Mouse (Mus musculus): Measurements from ENCODE around the gene 2900011O08Rik. TPM values are rescaled to one million over a fixed set of nuclear protein-coding genes. Genes with fewer than 3 reads are reported as not detected.
A peak's percentile ranks its signal among the peaks of the same experiment; 100 is the strongest.

The 2900011O08Rik gene
- polyA plus RNA-seq, 1 experiment: not detected

DNA sequence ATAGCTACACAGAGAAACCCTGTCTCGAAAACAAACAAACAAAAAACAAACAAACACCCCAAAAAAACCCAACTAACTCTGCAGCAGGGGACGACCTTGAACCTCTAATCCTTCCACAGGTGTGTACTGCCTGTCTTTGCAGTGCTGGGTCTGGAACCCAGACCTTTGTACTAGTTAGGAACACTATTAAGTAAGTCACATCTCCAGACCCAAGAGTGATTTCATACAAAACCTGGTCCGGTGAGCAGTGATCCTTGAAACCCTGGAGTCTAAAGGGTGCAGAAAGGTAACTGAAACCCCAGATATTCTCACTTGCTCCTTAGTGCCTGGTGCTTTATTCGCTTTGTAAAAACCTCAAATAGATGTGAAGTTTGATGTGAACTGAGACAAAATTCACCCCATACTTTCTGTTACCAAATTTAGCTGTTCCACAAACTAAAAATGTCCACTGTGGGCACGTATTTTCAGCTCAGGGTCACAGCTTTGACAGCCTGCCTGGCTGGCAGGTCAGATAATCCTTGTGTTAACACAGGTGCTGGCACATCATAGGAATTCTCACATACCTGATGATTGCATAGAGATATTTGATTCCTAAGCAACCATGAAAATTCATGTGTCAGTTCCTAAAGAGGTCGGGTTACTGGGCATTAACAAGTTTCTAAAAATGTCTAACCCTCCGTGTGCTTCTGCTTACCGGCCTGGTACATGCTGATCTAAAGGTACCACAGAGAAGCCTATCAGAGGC lies 17.2 kb downstream of the 2900011O08Rik start:
- Histone ChIP-seq H3K4me3 (ENCODE audit: insufficient read depth, low read length) (no peak overlapping the region), H3K27ac (ENCODE audit: insufficient read depth, low read depth, low read length) (no peak overlapping the region), H3K4me1 (ENCODE audit: control insufficient read depth, insufficient read depth, low read length) (no peaks in the 10 kb centered on the region)
- TF ChIP-seq CTCF (IDR thresholded peaks at IDR 0.05; ENCODE audit: low read depth, low read length): no peak
- TF ChIP-seq POLR2A (IDR thresholded peaks at IDR 0.05; ENCODE audit: borderline replicate concordance, low read depth, low read length): no peak

DNA sequence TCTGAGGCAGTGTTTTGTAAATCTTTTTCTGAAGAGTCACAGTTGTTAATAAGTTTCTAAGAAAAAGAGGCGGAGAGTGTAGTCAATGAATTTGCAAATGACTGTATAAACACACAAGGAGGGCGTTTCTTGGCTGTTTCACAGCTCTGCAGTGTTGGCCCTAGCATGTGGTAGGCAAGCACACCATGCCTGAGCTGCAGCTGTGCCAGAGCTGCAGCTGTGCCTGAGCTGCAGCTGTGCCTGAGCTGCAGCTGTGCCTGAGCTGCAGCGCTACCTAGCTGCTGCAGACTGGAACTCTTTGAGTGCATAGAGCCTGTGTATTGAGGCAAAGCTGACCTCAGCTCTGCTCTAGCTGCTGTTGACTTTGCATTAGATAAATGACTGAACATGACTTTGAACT lies 17.8 kb downstream of the 2900011O08Rik start:
- H3K4me3 ChIP-seq (ENCODE audit: insufficient read depth, low read length): no peak overlapping the region
- no peak overlapping the region for H3K27ac ChIP-seq (ENCODE audit: insufficient read depth, low read depth, low read length)
- TF ChIP-seq POLR2A (IDR thresholded peaks at IDR 0.05; ENCODE audit: borderline replicate concordance, low read depth, low read length) (no peak), CTCF (IDR thresholded peaks at IDR 0.05; ENCODE audit: low read depth, low read length) (no peak)
- H3K4me1 ChIP-seq (ENCODE audit: control insufficient read depth, insufficient read depth, low read length): no peaks in the 10 kb centered on the region

DNA sequence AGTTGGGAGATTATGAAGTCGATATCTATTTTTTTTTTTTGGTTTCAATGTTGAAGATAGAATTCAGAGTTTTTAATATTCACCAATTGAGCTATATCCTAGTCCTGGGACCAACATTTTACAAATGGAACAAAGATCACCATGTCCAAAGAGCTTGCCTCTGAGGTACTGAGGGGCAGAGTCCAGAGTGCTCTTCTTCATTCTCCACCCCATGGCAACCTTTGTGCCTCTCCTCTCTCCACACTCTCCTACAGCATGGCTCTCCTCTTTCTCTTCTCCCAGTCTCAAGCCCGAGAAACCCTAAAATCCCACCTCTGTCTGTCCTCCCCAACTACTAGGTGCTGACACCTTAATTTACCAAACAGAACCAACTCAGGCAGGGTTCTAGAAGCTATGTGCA lies 18.3 kb downstream of the 2900011O08Rik start:
- H3K27ac ChIP-seq (ENCODE audit: insufficient read depth, low read depth, low read length): no peak overlapping the region
- TF ChIP-seq CTCF (IDR thresholded peaks at IDR 0.05; ENCODE audit: low read depth, low read length) (no peak), POLR2A (IDR thresholded peaks at IDR 0.05; ENCODE audit: borderline replicate concordance, low read depth, low read length) (no peak)
- H3K4me3 ChIP-seq (ENCODE audit: insufficient read depth, low read length): no peak overlapping the region
- no peaks in the 10 kb centered on the region for H3K4me1 ChIP-seq (ENCODE audit: control insufficient read depth, insufficient read depth, low read length)

DNA sequence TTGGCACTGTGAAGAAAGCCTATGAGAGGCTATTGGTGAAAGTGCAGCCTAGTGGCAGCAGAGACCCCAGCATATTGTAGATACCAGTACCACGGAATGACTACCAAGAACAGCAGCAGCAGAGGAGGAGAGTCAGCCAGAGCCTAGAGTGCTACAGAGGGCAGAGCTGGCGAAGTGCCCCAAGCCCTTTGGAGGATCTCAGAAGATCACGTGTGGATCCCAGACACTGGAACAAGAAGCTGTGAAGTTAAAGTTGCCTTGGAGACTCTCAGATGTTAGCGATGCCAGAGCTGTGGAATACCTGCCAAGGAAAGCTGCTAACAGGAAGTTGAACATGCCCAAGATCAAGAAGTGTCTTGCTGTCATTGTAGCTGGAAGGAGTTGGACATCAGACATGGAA lies 18.9 kb downstream of the 2900011O08Rik start:
- H3K27ac ChIP-seq (ENCODE audit: insufficient read depth, low read depth, low read length): no peak overlapping the region
- H3K4me3 ChIP-seq (ENCODE audit: insufficient read depth, low read length): no peak overlapping the region
- TF ChIP-seq CTCF (IDR thresholded peaks at IDR 0.05; ENCODE audit: low read depth, low read length) (no peak), POLR2A (IDR thresholded peaks at IDR 0.05; ENCODE audit: borderline replicate concordance, low read depth, low read length) (no peak)
- H3K4me1 ChIP-seq (ENCODE audit: control insufficient read depth, insufficient read depth, low read length): no peaks in the 10 kb centered on the region

GRCm38 (mm10) chr16:14008081-14008480 lies 21.7 kb downstream of the 2900011O08Rik start:
- TF ChIP-seq POLR2A (IDR thresholded peaks at IDR 0.05; ENCODE audit: borderline replicate concordance, low read depth, low read length): no peak
- no peak for TF ChIP-seq CTCF (IDR thresholded peaks at IDR 0.05; ENCODE audit: low read depth, low read length)
- no peaks in the 10 kb centered on the region for H3K4me1 ChIP-seq (ENCODE audit: control insufficient read depth, insufficient read depth, low read length)
- H3K4me3 ChIP-seq (ENCODE audit: insufficient read depth, low read length): no peak overlapping the region
- no peak overlapping the region for H3K27ac ChIP-seq (ENCODE audit: insufficient read depth, low read depth, low read length)

DNA sequence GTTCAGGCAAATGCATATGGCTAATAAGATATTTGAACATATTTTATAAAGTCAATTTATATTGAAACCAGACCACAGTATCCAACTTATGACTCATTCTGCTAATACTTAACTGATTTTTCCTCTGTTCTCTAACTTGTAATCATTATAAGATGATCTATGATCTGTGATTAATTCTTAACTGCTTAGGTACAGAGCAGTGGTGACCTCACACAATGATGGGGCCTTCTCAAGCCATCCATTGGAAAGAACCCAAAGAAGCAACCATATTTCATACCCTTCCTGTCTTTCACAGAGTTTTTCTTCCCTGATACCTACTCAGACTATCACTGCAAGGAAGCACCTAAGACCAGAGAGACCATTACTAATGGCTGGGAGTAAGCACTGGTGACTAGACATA lies 22.3 kb downstream of the 2900011O08Rik start:
- TF ChIP-seq POLR2A (IDR thresholded peaks at IDR 0.05; ENCODE audit: borderline replicate concordance, low read depth, low read length) (no peak), CTCF (IDR thresholded peaks at IDR 0.05; ENCODE audit: low read depth, low read length) (no peak)
- Histone ChIP-seq H3K27ac (ENCODE audit: insufficient read depth, low read depth, low read length) (no peak overlapping the region), H3K4me3 (ENCODE audit: insufficient read depth, low read length) (no peak overlapping the region), H3K4me1 (ENCODE audit: control insufficient read depth, insufficient read depth, low read length) (no peaks in the 10 kb centered on the region)

DNA sequence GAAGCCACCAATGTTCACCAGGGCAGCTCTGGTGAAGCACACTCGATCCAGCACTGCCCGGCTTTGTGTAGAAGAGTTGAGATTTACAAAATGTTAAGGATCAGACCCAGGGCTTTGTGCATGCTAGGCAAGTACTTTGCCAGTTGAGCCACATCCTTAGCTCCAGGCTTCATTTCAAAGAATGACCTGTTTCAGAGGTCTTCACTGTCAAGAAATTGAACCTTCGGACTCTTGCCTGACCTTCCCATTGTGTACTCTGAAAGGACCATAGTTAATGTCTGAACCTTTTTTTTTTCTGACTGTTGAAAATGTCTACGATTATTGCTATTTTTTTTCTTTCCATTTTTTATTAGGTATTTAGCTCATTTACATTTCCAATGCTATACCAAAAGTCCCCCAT lies 23.6 kb downstream of the 2900011O08Rik start:
- TF ChIP-seq POLR2A (IDR thresholded peaks at IDR 0.05; ENCODE audit: borderline replicate concordance, low read depth, low read length): no peak
- TF ChIP-seq CTCF (IDR thresholded peaks at IDR 0.05; ENCODE audit: low read depth, low read length): no peak
- Histone ChIP-seq H3K4me1 (ENCODE audit: control insufficient read depth, insufficient read depth, low read length) (no peaks in the 10 kb centered on the region), H3K27ac (ENCODE audit: insufficient read depth, low read depth, low read length) (no peak overlapping the region), H3K4me3 (ENCODE audit: insufficient read depth, low read length) (no peak overlapping the region)

- Histone ChIP-seq H3K4me3 (ENCODE audit: insufficient read depth, low read length) (no peak overlapping the region), H3K27ac (ENCODE audit: insufficient read depth, low read depth, low read length) (no peak overlapping the region), H3K4me1 (ENCODE audit: control insufficient read depth, insufficient read depth, low read length) (peaks cover 10% of the 10 kb centered on the region)
- no peak for TF ChIP-seq CTCF (IDR thresholded peaks at IDR 0.05; ENCODE audit: low read depth, low read length)
- TF ChIP-seq POLR2A (IDR thresholded peaks at IDR 0.05; ENCODE audit: borderline replicate concordance, low read depth, low read length): no peak
Observed at GRCm38 (mm10) chr16:14017306-14017705, 30.9 kb downstream of the 2900011O08Rik start.

DNA sequence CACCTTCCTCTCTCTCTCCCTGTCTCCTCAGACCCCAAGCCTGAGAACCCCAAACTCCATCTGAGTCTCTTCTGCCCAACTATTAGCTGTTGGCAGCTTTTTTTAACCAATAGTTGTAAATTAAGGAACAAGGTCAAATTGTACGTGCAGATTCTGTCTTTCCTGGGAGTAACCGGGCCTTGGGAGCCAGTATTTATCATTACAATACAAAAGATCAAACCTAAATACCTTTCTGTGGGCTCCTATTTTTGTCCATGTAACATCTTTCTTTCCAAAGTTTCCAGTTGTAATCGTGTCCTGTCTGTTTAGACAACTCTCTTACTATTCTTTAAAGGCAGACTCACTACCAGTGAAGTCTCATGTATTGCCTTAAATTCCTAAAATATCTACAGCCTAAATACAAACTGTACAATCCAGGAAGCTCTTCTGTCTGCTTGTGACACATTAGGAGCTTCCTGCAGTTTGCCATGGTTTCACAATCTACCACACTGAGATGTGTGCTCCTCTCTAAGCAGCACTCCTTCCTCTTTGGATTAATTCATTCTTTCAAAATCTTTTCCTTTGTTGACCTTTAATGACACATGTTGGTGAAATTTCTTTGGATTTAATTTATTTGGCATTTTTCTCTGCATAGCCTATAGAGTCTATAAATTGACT lies 34.9 kb downstream of the 2900011O08Rik start:
- H3K4me3 ChIP-seq (ENCODE audit: insufficient read depth, low read length): no peak overlapping the region
- H3K4me1 ChIP-seq (ENCODE audit: control insufficient read depth, insufficient read depth, low read length): peaks cover 13% of the 10 kb centered on the region
- peak overlapping the region; percentile 91 for H3K27ac ChIP-seq (ENCODE audit: insufficient read depth, low read depth, low read length)
- TF ChIP-seq POLR2A (IDR thresholded peaks at IDR 0.05; ENCODE audit: borderline replicate concordance, low read depth, low read length): no peak
- TF ChIP-seq CTCF (IDR thresholded peaks at IDR 0.05; ENCODE audit: low read depth, low read length): no peak

Data from bone marrow macrophage, adult 2 months (primary cell).